Mouse (Mus musculus) stomach, embryonic 16.5 days (tissue): ENCODE measurements around the gene Foxj2. TPM values are rescaled to one million over a fixed set of nuclear protein-coding genes. Genes with fewer than 3 reads are reported as not detected.
A peak's percentile ranks its signal among the peaks of the same experiment; 100 is the strongest.

Experiments
- ATAC-seq: fragments of 200-750 bp; cut with Nextera tagmentation; 2 replicates; pipeline ENCODE4 v1.8.0; 2017; ENCODE audit warnings: moderate number of reproducible peaks, moderate TSS enrichment; ENCODE audit not compliant: insufficient read depth, low FRiP score
- H3K27ac ChIP-seq: fragments of 300-500 bp; sonication (generic); 2 replicates; pipeline ENCODE4 v1.5.1; 2014; ENCODE audit warnings: low read length
- H3K27me3 ChIP-seq: fragments of 300-500 bp; sonication (generic); 2 replicates; pipeline ENCODE4 v1.6.1; 2014; ENCODE audit warnings: low read length, control low read depth, mixed read lengths; ENCODE audit not compliant: control insufficient read depth, insufficient read depth
- H3K36me3 ChIP-seq: fragments of 300-500 bp; sonication (generic); 2 replicates; pipeline ENCODE4 v1.6.1; 2014; ENCODE audit warnings: low read length; ENCODE audit not compliant: control insufficient read depth, insufficient read depth
- H3K4me1 ChIP-seq: fragments of 300-500 bp; sonication (generic); 2 replicates; pipeline ENCODE4 v1.6.1; 2014; ENCODE audit warnings: low read length, control low read depth, mixed read lengths; ENCODE audit not compliant: control insufficient read depth, insufficient read depth
- H3K4me2 ChIP-seq: fragments of 300-500 bp; sonication (generic); 2 replicates; pipeline ENCODE4 v1.6.1; 2014; ENCODE audit warnings: low read depth, low read length, mixed read lengths
- H3K4me3 ChIP-seq: fragments of 300-500 bp; sonication (generic); replicated peaks from 2 replicates; pipeline ENCODE4 v1.5.1; 2014; ENCODE audit warnings: mild to moderate bottlenecking, low read length
- H3K9ac ChIP-seq: fragments of 300-500 bp; sonication (generic); 2 replicates; pipeline ENCODE4 v1.6.1; 2014; ENCODE audit warnings: low read length
- H3K9me3 ChIP-seq: fragments of 300-500 bp; sonication (generic); replicated peaks from 2 replicates; pipeline ENCODE4 v1.6.1; 2016; ENCODE audit warnings: low read length, control low read depth; ENCODE audit not compliant: control insufficient read depth
- WGBS: fragments of 180-500 bp; shearing (Covaris S2); extraction: QIAGEN DNeasy Blood & Tissue Kit; methylation state at CpG from one replicate; pipeline ENCODE4 v1.1.7; 2014; 5-methylcytosine and 5-hydroxymethylcytosine counted together
- polyA plus RNA-seq: library from polyadenylated mRNA; unstranded; fragments of >200 nt; fragmentation: Nextera tagmentation; extraction: Ambion mirVana; gene quantifications from 2 replicates; pipeline ENCODE4 v1.2.1, GENCODE M21; 2015

Gene Foxj2
- polyA plus RNA-seq = 5.2 and 5.9 TPM in 2 replicates

DNA sequence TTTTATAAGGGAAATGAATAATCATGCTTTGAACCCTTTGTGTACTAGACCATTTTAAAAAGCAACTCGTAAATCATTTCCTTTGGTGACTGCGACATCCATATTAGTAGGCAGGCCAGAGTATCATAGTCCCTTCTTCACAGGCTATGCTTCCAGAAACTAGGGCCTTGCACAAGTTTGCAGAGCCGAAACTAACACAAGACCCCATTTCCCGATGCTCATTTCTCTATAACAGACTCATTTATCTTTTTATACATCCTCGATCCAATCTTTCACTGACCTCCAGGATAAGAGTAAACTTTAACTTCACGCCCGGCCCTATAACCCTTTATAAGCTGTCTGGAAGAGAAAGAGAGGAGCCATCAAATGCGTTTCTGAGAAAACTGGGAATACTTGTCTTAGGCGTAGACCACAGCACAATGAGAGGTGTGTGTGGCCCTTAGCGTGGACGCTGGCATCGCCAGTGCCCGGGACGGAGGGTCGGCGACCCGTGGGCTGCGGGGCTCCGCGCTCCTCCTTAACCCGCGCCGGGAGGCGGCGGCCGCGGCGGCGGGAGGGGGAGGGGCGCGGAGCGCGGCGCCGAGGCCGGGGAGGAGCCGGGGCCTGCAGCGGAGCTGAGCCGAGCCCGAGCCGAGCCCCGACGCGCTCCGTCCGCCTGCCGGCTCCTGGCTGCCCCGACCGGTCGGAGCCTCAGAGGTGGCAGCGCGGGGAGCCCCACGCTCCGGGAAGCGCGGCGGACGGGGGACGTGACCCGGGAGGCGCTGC, at the start of gene Foxj2:
Gene Foxj2 (plus strand): TSS at position 609 of the 765 bp plus-strand sequence.
- H3K9ac ChIP-seq = peak within 1 kb of the TSS; percentile 97
- no peaks in the 10 kb centered on the region for H3K27me3 ChIP-seq
- H3K4me3 ChIP-seq = peak within 1 kb of the TSS; percentile 95
- H3K9me3 ChIP-seq = no peaks in the 10 kb centered on the region
- peak within 1 kb of the TSS; percentile 85 for H3K4me2 ChIP-seq
- H3K4me1 ChIP-seq = peaks cover 22% of the 10 kb centered on the region
- peak within 1 kb of the TSS; percentile 80 for H3K27ac ChIP-seq
- ATAC-seq = peak; percentile 92
- H3K36me3 ChIP-seq = no peaks in the 10 kb centered on the region
- WGBS = 1% methylated on average over 44 of the region's 61 CpGs

DNA sequence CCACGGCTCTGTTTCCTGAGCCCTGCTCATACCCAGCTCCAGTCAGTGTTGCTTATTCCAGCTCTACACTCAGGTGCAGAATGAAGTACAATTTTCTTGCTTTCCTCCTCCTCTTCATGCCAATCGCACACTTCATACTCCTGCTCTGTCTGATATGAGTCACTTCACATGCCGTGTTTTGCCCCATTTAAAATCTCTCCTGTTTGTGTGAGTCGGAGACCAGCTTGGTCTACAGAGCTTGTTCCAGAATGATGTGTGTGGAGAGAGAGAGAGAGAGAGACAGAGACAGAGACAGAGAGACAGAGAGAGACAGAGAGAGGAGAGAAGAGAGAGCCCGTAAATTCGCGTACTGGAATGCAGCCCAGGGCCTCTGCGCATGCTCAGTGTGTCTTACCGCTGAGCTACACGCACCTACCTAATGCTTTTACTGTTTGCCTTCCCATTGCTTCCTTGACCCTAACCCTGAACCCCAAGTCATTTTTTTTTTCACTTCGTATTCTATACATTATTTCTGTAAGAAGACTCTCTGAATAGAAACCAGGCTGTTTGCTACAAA, 48.9 kb upstream of the Foxj2 start:
- no peak overlapping the region for H3K4me3 ChIP-seq
- WGBS = 85% methylated on average over 11 of the region's 11 CpGs
- H3K36me3 ChIP-seq = no peaks in the 10 kb centered on the region
- H3K9me3 ChIP-seq = no peaks in the 10 kb centered on the region
- H3K27me3 ChIP-seq = no peaks in the 10 kb centered on the region
- no peak for ATAC-seq
- H3K9ac ChIP-seq = no peak overlapping the region
- H3K4me1 ChIP-seq = no peaks in the 10 kb centered on the region
- H3K27ac ChIP-seq = no peak overlapping the region
- H3K4me2 ChIP-seq = no peak overlapping the region

DNA sequence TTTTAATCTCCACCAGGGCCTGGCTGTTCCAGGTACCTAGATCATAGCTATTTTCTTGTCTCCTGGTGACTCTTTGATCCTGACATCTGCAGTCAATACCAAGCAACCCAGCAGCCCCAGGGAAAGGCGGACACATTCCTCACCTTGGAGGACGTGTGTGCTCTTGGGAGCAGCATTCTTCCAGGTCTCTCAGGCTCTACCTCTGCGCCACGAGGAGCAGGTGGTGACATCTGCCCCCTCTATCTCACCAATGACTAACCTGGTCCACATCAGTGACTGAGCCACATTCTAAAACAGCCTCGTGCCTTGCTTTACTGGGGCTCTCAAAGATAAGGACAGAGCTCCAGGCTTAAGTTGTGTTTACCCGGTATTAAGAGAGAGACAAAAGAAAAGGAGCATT, 47.0 kb upstream of the Foxj2 start:
- Histone ChIP-seq H3K9ac (no peak overlapping the region), H3K27me3 (no peaks in the 10 kb centered on the region), H3K27ac (no peak overlapping the region), H3K4me1 (no peaks in the 10 kb centered on the region), H3K9me3 (no peaks in the 10 kb centered on the region), H3K36me3 (no peaks in the 10 kb centered on the region), H3K4me3 (no peak overlapping the region), H3K4me2 (no peak overlapping the region)
- WGBS = 44% methylated on average over 6 of the region's 6 CpGs
- ATAC-seq = peak; percentile 79; the same call in 1 of the 2 replicates

DNA sequence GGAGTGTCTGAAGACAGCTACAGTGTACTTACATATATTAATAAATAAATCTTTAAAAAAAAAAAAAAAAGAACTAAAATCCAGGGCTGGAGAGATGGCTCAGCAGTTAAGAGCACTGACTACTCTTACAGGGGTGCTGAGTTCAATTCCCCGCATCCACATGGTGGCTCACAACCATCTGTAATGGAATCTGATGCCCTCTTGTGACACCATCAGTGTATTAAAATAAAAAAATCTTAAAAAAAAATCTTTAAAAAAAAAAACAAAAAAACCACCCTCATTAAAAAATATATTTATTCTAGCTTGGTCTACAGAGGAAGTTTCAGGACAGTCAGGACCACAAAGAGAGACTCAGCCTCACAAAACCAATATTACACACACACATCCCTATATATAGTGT, 45.4 kb upstream of the Foxj2 start:
- Histone ChIP-seq H3K27me3 (no peaks in the 10 kb centered on the region), H3K9ac (no peak overlapping the region), H3K36me3 (no peaks in the 10 kb centered on the region), H3K4me1 (no peaks in the 10 kb centered on the region), H3K27ac (no peak overlapping the region), H3K4me3 (no peak overlapping the region), H3K4me2 (no peak overlapping the region), H3K9me3 (no peaks in the 10 kb centered on the region)
- no peak for ATAC-seq
- WGBS = 97% methylated on average over 1 of the region's 1 CpGs

DNA sequence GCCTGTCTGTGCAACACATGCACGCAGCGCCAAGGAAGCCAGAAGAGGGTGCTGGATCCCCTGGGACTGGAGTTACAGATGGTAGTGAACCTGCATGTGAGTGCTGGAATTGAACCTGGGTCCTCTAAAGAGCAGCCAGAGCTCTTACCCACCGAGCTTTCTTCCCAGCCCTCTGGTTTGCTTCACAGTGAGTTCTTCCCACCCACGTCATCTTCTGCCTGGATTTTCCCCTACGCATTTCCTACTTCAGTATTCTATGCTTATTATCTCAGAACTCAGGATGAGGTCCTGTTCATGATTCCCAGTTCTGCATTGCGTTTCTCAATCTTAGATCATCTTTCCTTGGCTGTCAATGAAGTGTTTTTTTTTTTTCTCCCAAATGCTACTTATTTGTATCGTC, 43.7 kb upstream of the Foxj2 start:
- no peak for ATAC-seq

DNA sequence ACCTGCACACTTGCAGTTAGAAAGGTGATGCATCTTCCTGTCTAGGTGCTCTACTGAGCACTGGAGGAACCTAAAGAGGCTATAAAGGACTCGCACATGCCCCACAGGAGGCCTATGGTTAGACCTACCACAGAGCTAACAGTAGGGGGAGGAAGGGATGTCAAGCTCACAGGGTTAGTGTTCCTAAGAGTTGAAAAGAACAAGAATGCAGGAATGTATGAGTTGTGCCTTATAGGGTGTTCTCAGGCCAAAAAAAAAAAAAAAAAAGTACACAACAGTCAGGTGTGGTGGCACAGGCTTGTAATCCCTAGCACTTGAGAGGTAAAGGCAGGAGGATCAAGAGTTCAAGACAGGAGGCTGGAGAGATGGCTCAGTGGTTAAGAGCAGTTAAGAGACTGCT, 39.8 kb upstream of the Foxj2 start:
- Histone ChIP-seq H3K4me2 (no peak overlapping the region), H3K36me3 (no peaks in the 10 kb centered on the region), H3K27me3 (no peaks in the 10 kb centered on the region), H3K4me3 (no peak overlapping the region), H3K27ac (no peak overlapping the region), H3K9me3 (no peaks in the 10 kb centered on the region), H3K4me1 (no peaks in the 10 kb centered on the region), H3K9ac (no peak overlapping the region)
- no peak for ATAC-seq
- 50% methylated on average over 1 of the region's 1 CpGs for WGBS

More for the DNA sequence above, 43.7 kb upstream of the Foxj2 start:
- Histone ChIP-seq H3K9me3 (no peaks in the 10 kb centered on the region), H3K4me2 (no peak overlapping the region), H3K36me3 (no peaks in the 10 kb centered on the region), H3K9ac (no peak overlapping the region), H3K4me3 (no peak overlapping the region), H3K4me1 (no peaks in the 10 kb centered on the region), H3K27ac (no peak overlapping the region), H3K27me3 (no peaks in the 10 kb centered on the region)
- 80% methylated on average over 7 of the region's 7 CpGs for WGBS

DNA sequence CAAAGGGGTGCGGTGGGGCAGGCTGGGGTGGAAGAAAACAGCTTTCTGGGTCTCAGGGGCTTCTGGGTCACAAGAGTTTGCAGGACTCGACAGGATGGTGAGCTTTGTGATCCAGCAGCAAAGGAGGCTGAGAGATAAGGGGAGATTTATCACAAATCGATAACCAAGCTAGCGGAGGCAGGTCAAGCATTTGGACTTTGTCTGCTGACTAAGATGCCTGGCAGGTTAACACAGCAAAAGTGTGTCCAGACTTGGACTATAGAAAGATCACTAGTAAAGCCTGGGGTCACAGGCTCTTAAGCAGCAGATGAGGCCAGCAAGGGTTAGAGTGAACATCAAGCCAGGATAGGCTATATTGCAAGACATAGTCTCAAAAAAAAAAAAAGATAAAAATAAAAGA, 38.5 kb upstream of the Foxj2 start:
- Histone ChIP-seq H3K4me1 (no peaks in the 10 kb centered on the region), H3K4me2 (no peak overlapping the region), H3K36me3 (no peaks in the 10 kb centered on the region), H3K27ac (no peak overlapping the region), H3K9ac (no peak overlapping the region), H3K4me3 (no peak overlapping the region), H3K27me3 (no peaks in the 10 kb centered on the region), H3K9me3 (no peaks in the 10 kb centered on the region)
- WGBS = 38% methylated on average over 4 of the region's 4 CpGs
- ATAC-seq = no peak

DNA sequence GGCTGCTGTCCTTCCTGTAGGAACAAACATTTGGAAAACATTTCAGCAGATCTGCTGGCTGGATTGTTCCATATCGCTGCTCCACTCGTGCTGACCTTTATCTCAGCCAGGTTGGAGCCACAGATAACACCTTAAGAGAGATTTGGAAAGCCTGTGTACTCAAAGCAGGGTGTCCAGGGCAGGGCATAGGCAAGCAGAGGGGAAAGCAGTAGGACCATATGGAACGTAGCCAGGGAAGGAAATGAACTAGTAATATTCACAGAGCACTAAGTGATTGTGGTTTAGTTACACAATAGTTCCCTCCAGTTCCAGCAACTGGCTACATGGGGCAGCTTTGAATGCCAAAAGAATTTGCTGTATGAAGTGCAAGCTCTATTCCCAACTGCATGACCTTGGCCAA, 37.5 kb upstream of the Foxj2 start:
- no peak overlapping the region for H3K4me3 ChIP-seq
- WGBS = 43% methylated on average over 3 of the region's 3 CpGs
- no peaks in the 10 kb centered on the region for H3K4me1 ChIP-seq
- no peaks in the 10 kb centered on the region for H3K27me3 ChIP-seq
- H3K9ac ChIP-seq = no peak overlapping the region
- H3K36me3 ChIP-seq = no peaks in the 10 kb centered on the region
- ATAC-seq = no peak
- no peak overlapping the region for H3K27ac ChIP-seq
- no peaks in the 10 kb centered on the region for H3K9me3 ChIP-seq
- H3K4me2 ChIP-seq = no peak overlapping the region

DNA sequence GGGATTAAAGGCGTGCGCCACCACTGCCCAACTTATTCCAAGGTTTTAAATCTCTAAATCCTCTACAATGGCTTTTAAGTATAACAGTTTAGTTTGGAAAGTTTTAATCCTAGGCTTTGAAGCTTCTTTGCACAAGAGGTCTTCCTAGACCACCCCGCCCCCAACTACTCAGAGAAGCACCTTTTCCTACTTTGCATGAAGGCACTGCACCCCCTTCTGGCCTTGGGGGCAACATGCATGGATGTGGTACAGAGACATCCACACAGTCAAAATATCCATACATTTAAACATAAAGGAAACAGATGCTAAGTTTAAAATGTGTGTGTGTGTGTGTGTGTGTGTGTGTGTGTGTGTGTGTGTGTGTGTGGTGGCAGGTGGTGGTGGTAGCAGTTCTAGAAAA, 34.8 kb upstream of the Foxj2 start:
- Histone ChIP-seq H3K9me3 (no peaks in the 10 kb centered on the region), H3K4me2 (no peak overlapping the region), H3K4me1 (no peaks in the 10 kb centered on the region), H3K27ac (no peak overlapping the region), H3K36me3 (no peaks in the 10 kb centered on the region), H3K4me3 (no peak overlapping the region), H3K9ac (no peak overlapping the region), H3K27me3 (no peaks in the 10 kb centered on the region)
- 92% methylated on average over 3 of the region's 3 CpGs for WGBS
- no peak for ATAC-seq
